In genomic region chr2:170877515-170877914, GRCm38 (mm10) we compare ENCODE assay signal across 8 mouse cellular contexts.
DNase-seq lines count a peak whose midpoint lies in the region; ATAC-seq and TF ChIP-seq lines count a peak whose summit lies in the region.

No protein-coding gene starts in this region.

- no peak for TF ChIP-seq POLR2A in bone marrow, adult 2 months (IDR thresholded peaks at IDR 0.05; ENCODE audit: borderline replicate concordance, control insufficient read depth, low read depth, low read length)
- no peak for TF ChIP-seq POLR2A in testis, adult 2 months (IDR thresholded peaks at IDR 0.05; ENCODE audit: control insufficient read depth, low read depth, low read length)

- WGBS in bone marrow, adult 2 months = 2% methylated on average over 4 of the region's 4 CpGs
- WGBS in embryonic facial prominence, embryonic 13.5 days = under 1% methylated on average over 4 of the region's 4 CpGs
- WGBS in kidney, embryonic 15.5 days = 2% methylated on average over 4 of the region's 4 CpGs
- under 1% methylated on average over 4 of the region's 4 CpGs for WGBS in limb, embryonic 15.5 days
- 4% methylated on average over 4 of the region's 4 CpGs for WGBS in neural tube, embryonic 11.5 days

- peaks cover 22% of the 10 kb centered on the region for H3K27me3 ChIP-seq in embryonic facial prominence, embryonic 13.5 days
- peaks cover 22% of the 10 kb centered on the region for H3K27me3 ChIP-seq in kidney, embryonic 15.5 days
- H3K27me3 ChIP-seq in limb, embryonic 15.5 days = peaks cover 19% of the 10 kb centered on the region
- no peaks in the 10 kb centered on the region for H3K27me3 ChIP-seq in neural tube, embryonic 11.5 days (ENCODE audit: control insufficient read depth, insufficient read depth, low read length)
- H3K27me3 ChIP-seq in testis, adult 2 months (ENCODE audit: control insufficient read depth, insufficient read depth, low read length) = no peaks in the 10 kb centered on the region

- H3K27ac ChIP-seq in bone marrow, adult 2 months (ENCODE audit: control insufficient read depth, insufficient read depth, low read depth, low read length, poor library complexity) = no peak overlapping the region
- H3K27ac ChIP-seq in embryonic facial prominence, embryonic 13.5 days = no peak overlapping the region
- H3K27ac ChIP-seq in kidney, embryonic 15.5 days = no peak overlapping the region
- no peak overlapping the region for H3K27ac ChIP-seq in limb, embryonic 15.5 days
- H3K27ac ChIP-seq in neural tube, embryonic 11.5 days (ENCODE audit: low read depth, low read length) = no peak overlapping the region
- H3K27ac ChIP-seq in testis, adult 2 months (ENCODE audit: control insufficient read depth, insufficient read depth, low read depth, low read length) = no peak overlapping the region

- no peak overlapping the region for H3K9ac ChIP-seq in embryonic facial prominence, embryonic 13.5 days
- H3K9ac ChIP-seq in kidney, embryonic 15.5 days = no peak overlapping the region
- no peak overlapping the region for H3K9ac ChIP-seq in limb, embryonic 15.5 days
- H3K9ac ChIP-seq in neural tube, embryonic 11.5 days (ENCODE audit: low read length) = no peak overlapping the region

- H3K36me3 ChIP-seq in embryonic facial prominence, embryonic 13.5 days = no peaks in the 10 kb centered on the region
- H3K36me3 ChIP-seq in kidney, embryonic 15.5 days = no peaks in the 10 kb centered on the region
- H3K36me3 ChIP-seq in limb, embryonic 15.5 days = no peaks in the 10 kb centered on the region
- no peaks in the 10 kb centered on the region for H3K36me3 ChIP-seq in neural tube, embryonic 11.5 days (ENCODE audit: control insufficient read depth, insufficient read depth, low read length)
- H3K36me3 ChIP-seq in testis, adult 2 months (ENCODE audit: control insufficient read depth, insufficient read depth, low read length) = no peaks in the 10 kb centered on the region

- no peaks in the 10 kb centered on the region for H3K9me3 ChIP-seq in embryonic facial prominence, embryonic 13.5 days
- H3K9me3 ChIP-seq in kidney, embryonic 15.5 days (replicated peaks) = no peaks in the 10 kb centered on the region
- H3K9me3 ChIP-seq in limb, embryonic 15.5 days = no peaks in the 10 kb centered on the region
- H3K9me3 ChIP-seq in neural tube, embryonic 11.5 days (ENCODE audit: control insufficient read depth, low read length) = no peaks in the 10 kb centered on the region

- no peak overlapping the region for H3K4me2 ChIP-seq in embryonic facial prominence, embryonic 13.5 days
- H3K4me2 ChIP-seq in kidney, embryonic 15.5 days = no peak overlapping the region
- H3K4me2 ChIP-seq in limb, embryonic 15.5 days = no peak overlapping the region
- no peak overlapping the region for H3K4me2 ChIP-seq in neural tube, embryonic 11.5 days (ENCODE audit: low read depth)

- TF ChIP-seq CTCF in bone marrow, adult 2 months (IDR thresholded peaks at IDR 0.05; ENCODE audit: control insufficient read depth, insufficient read depth, low read length) = peak; percentile 54
- peak; percentile 73; the same call in 1 of the 2 replicates for TF ChIP-seq CTCF in testis, adult 2 months (IDR thresholded peaks at IDR 0.05; ENCODE audit: control insufficient read depth, insufficient read depth, insufficient replicate concordance, low read depth, low read length)

- H3K4me1 ChIP-seq in bone marrow, adult 2 months (ENCODE audit: control insufficient read depth, insufficient read depth, low read length) = no peaks in the 10 kb centered on the region
- H3K4me1 ChIP-seq in embryonic facial prominence, embryonic 13.5 days = no peaks in the 10 kb centered on the region
- 0 out of 2 replicates have a peak, but pooled peaks cover 3% of the 10 kb centered on the region for H3K4me1 ChIP-seq in kidney, embryonic 15.5 days
- H3K4me1 ChIP-seq in limb, embryonic 15.5 days = 0 out of 2 replicates have a peak, but pooled peaks cover 2% of the 10 kb centered on the region
- H3K4me1 ChIP-seq in neural tube, embryonic 11.5 days (ENCODE audit: control insufficient read depth, insufficient read depth, low read length) = 0 out of 2 replicates have a peak, but pooled peaks cover 2% of the 10 kb centered on the region
- H3K4me1 ChIP-seq in testis, adult 2 months (ENCODE audit: control insufficient read depth, insufficient read depth, low read length) = no peaks in the 10 kb centered on the region; the same call in 1 of the 2 replicates

- DNase-seq in 3T3-L1 (ENCODE audit: low read depth, low spot score) = peak; percentile 82
- DNase-seq in heart, adult 8-10 months (ENCODE audit: low spot score) = peak; percentile 66
- peak; percentile 91 for DNase-seq in neural tube, embryonic 11.5 days (ENCODE audit: low spot score)

- ATAC-seq in embryonic facial prominence, embryonic 13.5 days (ENCODE audit: insufficient number of reproducible peaks, insufficient read depth, low FRiP score, low TSS enrichment, low read depth) = peak; percentile 61
- peak; percentile 79 for ATAC-seq in kidney, embryonic 15.5 days (replicated peaks; ENCODE audit: low FRiP score)
- ATAC-seq in limb, embryonic 15.5 days (ENCODE audit: insufficient number of reproducible peaks, low FRiP score, low TSS enrichment, low read depth) = peak; percentile 46; the same call in 1 of the 2 replicates
- peak; percentile 64 for ATAC-seq in neural tube, embryonic 11.5 days (ENCODE audit: insufficient read depth, low FRiP score, low TSS enrichment)

- no peak overlapping the region for H3K4me3 ChIP-seq in bone marrow, adult 2 months (replicated peaks; ENCODE audit: control insufficient read depth, low read depth, low read length)
- no peak overlapping the region for H3K4me3 ChIP-seq in embryonic facial prominence, embryonic 13.5 days
- no peak overlapping the region for H3K4me3 ChIP-seq in kidney, embryonic 15.5 days (replicated peaks)
- H3K4me3 ChIP-seq in limb, embryonic 15.5 days = no peak overlapping the region
- no peak overlapping the region for H3K4me3 ChIP-seq in neural tube, embryonic 11.5 days (ENCODE audit: low read depth, low read length)
- H3K4me3 ChIP-seq in testis, adult 2 months (ENCODE audit: control insufficient read depth, low read depth, low read length) = no peak overlapping the region
